15 mouse cellular contexts compared by ENCODE assay signal in genomic region chr16:73038552-73038951, GRCm38 (mm10).
"Had no signal": no experiment of that assay in that cellular context is flagged by ENCODE, and none has a peak within 500 bp of the region (broad histone marks: within the 10 kb centered on the region; RNA-seq: fewer than 3 reads in every experiment).

No protein-coding gene starts in this region.

- H3K4me2 ChIP-seq: limb, embryonic 13.5 days; neural tube, embryonic 13.5 days; stomach, embryonic 15.5 days had no signal

- ATAC-seq: inflammation-experienced regulatory T-cells, adult 6 months; lung, postnatal 0 days had no signal

- H3K9ac ChIP-seq: limb, embryonic 13.5 days; liver, embryonic 14.5 days; neural tube, embryonic 13.5 days; stomach, embryonic 15.5 days had no signal

- H3K4me3 ChIP-seq: limb, embryonic 13.5 days; neural tube, embryonic 13.5 days; stomach, embryonic 15.5 days had no signal

- DNase-seq: kidney, adult 2 months; kidney, postnatal 36 days; left cerebral cortex, postnatal 4 days; lung, adult 2 months; lung, postnatal 36 days; midbrain, embryonic 14.5 days; right cerebral cortex, postnatal 14 days; thymus, adult 2 months; thymus, postnatal 36 days had no signal

- H3K27me3 ChIP-seq: limb, embryonic 13.5 days; neural tube, embryonic 13.5 days; stomach, embryonic 15.5 days had no signal

- H3K4me1 ChIP-seq: limb, embryonic 13.5 days; neural tube, embryonic 13.5 days; stomach, embryonic 15.5 days had no signal

- H3K27ac ChIP-seq: limb, embryonic 13.5 days; liver, embryonic 14.5 days; neural tube, embryonic 13.5 days; stomach, embryonic 15.5 days had no signal

- H3K9me3 ChIP-seq: stomach, embryonic 15.5 days had no signal
